Mouse (Mus musculus) left cerebral cortex, adult 8-10 months (tissue): ENCODE data around the gene Cdc34. TPM values are rescaled to one million over a fixed set of nuclear protein-coding genes. Genes with fewer than 3 reads are reported as not detected.

Experiments used
- DNase-seq, 2 experiments: peaks; one replicate each; pipeline ENCODE4 v3.0.0; 2022; ENCODE audit warnings: low spot score in 2 of 2
- total RNA-seq, 4 experiments: library from RNA; stranded (reverse); gene quantifications; 2 replicates each; pipeline ENCODE4 v1.2.4; 2022

The Cdc34 gene
- total RNA-seq, 4 experiments from 2014 or later = 65.7 to 72.5 (median 70.4) TPM

- no peak for DNase-seq
Measured at GRCm38 (mm10) chr10:79716254-79716987, 34.4 kb downstream of the Cdc34 start, which contains the start of gene Hcn2. Gene Hcn2, plus strand, starts transcription at chr10:79716634.

GRCm38 (mm10) chr10:79716988-79717355, 35.0 kb downstream of the Cdc34 start:
- DNase-seq = peak in 1 of 2 experiments; percentile 58

DNA sequence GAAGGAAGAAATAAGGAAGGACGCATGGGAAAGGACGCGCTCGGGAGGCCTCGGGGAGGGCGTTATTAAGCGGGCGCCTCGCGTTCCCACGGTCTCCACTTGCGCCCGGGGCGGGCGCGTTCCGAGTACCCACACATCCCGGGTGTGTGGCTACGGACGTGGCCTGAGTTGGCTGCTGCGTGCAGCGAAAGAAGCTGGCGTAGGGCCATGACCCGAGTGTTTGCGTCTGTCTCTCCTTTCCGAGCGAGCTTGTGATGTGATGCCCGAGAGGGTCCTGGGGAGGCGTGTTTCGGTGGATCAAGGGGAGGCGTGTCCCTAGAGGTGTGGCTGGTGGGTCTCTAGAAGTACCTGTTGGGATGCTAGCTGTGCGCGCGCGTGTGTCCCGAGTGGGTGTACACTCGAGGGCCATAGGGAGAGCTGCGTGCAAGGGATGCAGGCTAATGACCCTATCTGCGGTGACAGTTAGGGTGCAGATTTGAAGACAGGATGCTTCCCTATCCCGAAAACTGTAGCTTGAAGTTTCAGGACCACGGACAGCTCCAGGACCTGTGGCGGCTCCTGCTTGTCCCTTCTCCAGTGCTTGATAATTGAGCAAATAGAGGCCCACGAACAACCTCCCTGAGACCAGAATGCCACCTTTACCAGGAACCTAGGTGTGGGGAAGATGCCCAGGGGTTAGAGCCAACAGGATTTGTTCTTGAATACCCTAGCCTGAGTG, 35.8 kb downstream of the Cdc34 start:
- no peak for DNase-seq

DNA sequence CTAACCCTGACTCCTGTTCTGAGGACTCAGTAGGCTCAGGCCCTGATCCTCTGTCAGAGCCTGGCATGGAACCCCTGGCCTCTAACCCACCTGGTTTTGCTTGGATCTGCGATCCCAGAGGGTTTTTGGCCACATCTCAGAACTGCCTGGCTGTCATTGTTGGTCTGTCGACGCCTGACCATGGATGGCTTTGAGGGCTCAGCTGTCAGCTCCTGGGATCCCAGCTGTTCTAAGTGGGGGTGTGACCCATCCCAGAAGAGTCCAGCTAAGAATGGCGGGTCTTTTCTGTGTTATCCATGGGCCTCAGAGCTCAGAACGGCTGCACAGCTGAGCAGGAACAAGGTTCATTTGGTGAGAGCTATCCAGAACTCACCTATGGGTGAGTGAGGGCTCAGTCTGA, 39.1 kb downstream of the Cdc34 start:
- DNase-seq = no peak

DNA sequence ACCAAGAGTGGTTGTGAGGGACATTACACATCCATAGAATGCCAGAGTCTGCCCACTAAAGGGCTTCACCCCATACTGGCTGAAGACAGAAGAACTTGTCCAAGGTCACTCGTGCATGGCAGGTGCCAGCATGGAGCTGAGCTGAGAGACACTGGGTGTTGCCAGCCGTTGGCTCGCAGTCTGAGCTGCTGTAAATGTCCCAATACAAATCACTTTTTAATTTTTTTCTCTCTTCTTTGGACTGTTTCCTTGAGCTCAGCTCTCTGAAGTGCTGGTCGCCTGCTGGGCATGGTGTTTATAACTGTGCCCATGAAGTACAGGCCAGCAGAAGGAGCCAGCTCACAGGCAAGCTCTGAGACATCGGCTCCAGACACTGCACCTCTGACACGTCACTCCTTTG, 41.1 kb downstream of the Cdc34 start:
- DNase-seq = no peak

GRCm38 (mm10) chr10:79723692-79724091, 41.7 kb downstream of the Cdc34 start:
- no peak for DNase-seq

DNA sequence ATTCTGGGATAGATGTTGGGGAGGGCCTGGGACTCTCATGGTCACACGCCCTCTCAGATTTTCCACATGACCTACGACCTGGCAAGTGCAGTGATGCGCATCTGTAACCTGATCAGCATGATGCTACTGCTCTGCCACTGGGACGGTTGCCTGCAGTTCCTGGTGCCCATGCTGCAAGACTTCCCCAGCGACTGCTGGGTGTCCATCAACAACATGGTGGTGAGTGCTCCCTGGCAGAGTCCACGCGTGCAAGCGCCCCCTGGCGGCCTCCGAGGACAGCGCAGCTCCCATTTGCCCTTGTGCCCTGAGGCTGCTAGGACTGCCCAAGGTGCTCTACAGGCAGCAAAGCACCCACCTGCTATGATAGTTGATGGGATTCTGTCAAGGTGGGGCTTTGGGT, 44.1 kb downstream of the Cdc34 start:
- DNase-seq = no peak

- DNase-seq = peak in 1 of 2 experiments; percentile 77
Measured at GRCm38 (mm10) chr10:79728323-79729249, 46.6 kb downstream of the Cdc34 start.

GRCm38 (mm10) chr10:79729357-79729965, 47.5 kb downstream of the Cdc34 start:
- DNase-seq = peak in 1 of 2 experiments; percentile 80

GRCm38 (mm10) chr10:79732500-79732899, 50.5 kb downstream of the Cdc34 start:
- no peak for DNase-seq

- no peak for DNase-seq
Measured at GRCm38 (mm10) chr10:79733847-79734246, 51.9 kb downstream of the Cdc34 start.

GRCm38 (mm10) chr10:79735361-79735760, 53.4 kb downstream of the Cdc34 start:
- DNase-seq = no peak

GRCm38 (mm10) chr10:79736706-79737105, 54.7 kb downstream of the Cdc34 start:
- no peak for DNase-seq

Other genes starting within 250 kb of the Cdc34 start
- not detected for gene Vmn2r83, start 213.5 kb upstream of the Cdc34 start, total RNA-seq
- 1 to 10 TPM; 4.8 to 6.3 (median 6.1) TPM for gene Plpp2, start 148.4 kb upstream of the Cdc34 start, total RNA-seq
- 10 to 100 TPM; 43.1 to 48.8 (median 47.9) TPM for gene Mier2, start 127.0 kb upstream of the Cdc34 start, total RNA-seq
- gene Theg, start 94.9 kb upstream of the Cdc34 start, total RNA-seq = 1 to 10 TPM in 1 of 4 experiments, under 1 TPM in 3; 0.33 to 1.3 (median 0.90) TPM
- 10 to 100 TPM; 16.1 to 18.6 (median 17.1) TPM for gene C2cd4c, start 68.2 kb upstream of the Cdc34 start, total RNA-seq
- gene Shc2, start 44.3 kb upstream of the Cdc34 start, total RNA-seq = 10 to 100 TPM; 40.2 to 48.4 (median 43.4) TPM
- under 1 TPM; 0.42 to 0.70 (median 0.47) TPM for gene Odf3l2, start 36.5 kb upstream of the Cdc34 start, total RNA-seq
- under 1 TPM in 1 of 4 experiments, not detected in 3; 0.35 TPM for gene Madcam1, start 17.6 kb upstream of the Cdc34 start, total RNA-seq
- 10 to 100 TPM; 65.1 to 74.5 (median 69.8) TPM for gene Tpgs1, start 12.8 kb upstream of the Cdc34 start, total RNA-seq
- gene Gzmm, start 6.8 kb downstream of the Cdc34 start, total RNA-seq = 1 to 10 TPM; 2.2 to 3.6 (median 3.2) TPM
- 100 to 1,000 TPM; 545 to 609 (median 570) TPM for gene Bsg, start 22.3 kb downstream of the Cdc34 start, total RNA-seq
- gene Hcn2, start 34.4 kb downstream of the Cdc34 start, total RNA-seq = 100 to 1,000 TPM; 162 to 182 (median 166) TPM
- 10 to 100 TPM; 47.9 to 56.7 (median 51.6) TPM for gene Polrmt, start 64.4 kb downstream of the Cdc34 start, total RNA-seq
- 1 to 10 TPM; 4.7 to 5.9 (median 5.8) TPM for gene Fgf22, start 72.9 kb downstream of the Cdc34 start, total RNA-seq
- 10 to 100 TPM; 76.8 to 92.1 (median 86.8) TPM for gene Rnf126, start 84.8 kb downstream of the Cdc34 start, total RNA-seq
- 1 to 10 TPM; 2.5 to 3.6 (median 2.7) TPM for gene Fstl3, start 95.1 kb downstream of the Cdc34 start, total RNA-seq
- gene Prss57, start 108.8 kb downstream of the Cdc34 start, total RNA-seq = under 1 TPM; 0.14 to 0.63 (median 0.39) TPM
- 100 to 1,000 TPM; 265 to 281 (median 267) TPM for gene Palm, start 111.4 kb downstream of the Cdc34 start, total RNA-seq
- under 1 TPM; 0.32 to 0.89 (median 0.54) TPM for gene Misp, start 138.8 kb downstream of the Cdc34 start, total RNA-seq
- 10 to 100 TPM; 59.3 to 67.3 (median 63.6) TPM for gene Ptbp1, start 172.2 kb downstream of the Cdc34 start, total RNA-seq
- 1 to 10 TPM; 2.4 to 3.2 (median 2.7) TPM for gene Prtn3, start 192.3 kb downstream of the Cdc34 start, total RNA-seq
- 10 to 100 TPM; 49.7 to 56.0 (median 52.7) TPM for gene Plppr3, start 192.4 kb downstream of the Cdc34 start, total RNA-seq
- not detected for gene Elane, start 204.1 kb downstream of the Cdc34 start, total RNA-seq
- gene Cfd, start 208.7 kb downstream of the Cdc34 start, total RNA-seq = not detected
- 10 to 100 TPM; 51.9 to 68.0 (median 61.4) TPM for gene Med16, start 226.7 kb downstream of the Cdc34 start, total RNA-seq
- not detected for gene Gm26602, start 228.7 kb downstream of the Cdc34 start, total RNA-seq
- 1 to 10 TPM; 5.8 to 8.3 (median 6.4) TPM for gene Kiss1r, start 234.8 kb downstream of the Cdc34 start, total RNA-seq
- 100 to 1,000 TPM; 312 to 357 (median 346) TPM for gene R3hdm4, start 239.0 kb downstream of the Cdc34 start, total RNA-seq
- 1 to 10 TPM; 5.0 to 7.8 (median 7.5) TPM for gene Arid3a, start 244.8 kb downstream of the Cdc34 start, total RNA-seq